Mouse (Mus musculus): ENCODE results near the gene Lck.

- TF ChIP-seq CTCF (IDR thresholded peaks at IDR 0.05; ENCODE audit: extremely low read depth, insufficient read depth, insufficient read length, insufficient replicate concordance): no peak
- TF ChIP-seq POLR2A (IDR thresholded peaks at IDR 0.05; ENCODE audit: low read depth, low read length): no peak
These were observed 65.8 kb downstream of the Lck start for GRCm38 (mm10) chr4:129507434-129508236.

All from spleen, adult 2 months (tissue).